Mouse (Mus musculus) heart, embryonic 11.5 days (tissue): ENCODE measurements around the gene Itga6. TPM values are rescaled to one million over a fixed set of nuclear protein-coding genes. Genes with fewer than 3 reads are reported as not detected.

Source experiments
- ATAC-seq: fragments of 200-750 bp; cut with Nextera tagmentation; replicated peaks from 2 replicates; pipeline ENCODE4 v1.8.0; 2017; ENCODE audit warnings: moderate library complexity; ENCODE audit not compliant: insufficient number of reproducible peaks, low FRiP score, low TSS enrichment
- H3K27ac ChIP-seq: fragments of 300-500 bp; sonication (generic); 2 replicates; pipeline ENCODE4 v1.5.1; 2014; ENCODE audit warnings: mild to moderate bottlenecking, low read depth, low read length
- H3K27me3 ChIP-seq: fragments of 300-500 bp; sonication (generic); 2 replicates; pipeline ENCODE4 v1.6.1; 2014; ENCODE audit warnings: mild to moderate bottlenecking, low read length, mixed read lengths; ENCODE audit not compliant: control insufficient read depth, insufficient read depth
- H3K36me3 ChIP-seq: fragments of 300-500 bp; sonication (generic); 2 replicates; pipeline ENCODE4 v1.6.1; 2014; ENCODE audit warnings: mild to moderate bottlenecking, low read length, moderate library complexity, mixed read lengths; ENCODE audit not compliant: control insufficient read depth, insufficient read depth
- H3K4me1 ChIP-seq: fragments of 300-500 bp; sonication (generic); 2 replicates; pipeline ENCODE4 v1.6.1; 2014; ENCODE audit warnings: low read length; ENCODE audit not compliant: control insufficient read depth, insufficient read depth
- H3K4me2 ChIP-seq: fragments of 300-500 bp; sonication (generic); 2 replicates; pipeline ENCODE4 v1.6.1; 2014; ENCODE audit warnings: mild to moderate bottlenecking, moderate library complexity
- H3K4me3 ChIP-seq: fragments of 300-500 bp; sonication (generic); 2 replicates; pipeline ENCODE4 v1.5.1; 2014; ENCODE audit warnings: low read depth, low read length
- H3K9ac ChIP-seq: fragments of 300-500 bp; sonication (generic); 2 replicates; pipeline ENCODE4 v1.6.1; 2014; ENCODE audit warnings: mild to moderate bottlenecking, low read depth, low read length, moderate library complexity
- H3K9me3 ChIP-seq: fragments of 300-500 bp; sonication (generic); replicated peaks from 2 replicates; pipeline ENCODE4 v1.6.1; 2016; ENCODE audit warnings: low read length; ENCODE audit not compliant: control insufficient read depth
- WGBS: fragments of 180-500 bp; shearing (Covaris S2); extraction: QIAGEN DNeasy Blood & Tissue Kit; methylation state at CpG from one replicate; pipeline ENCODE4 v1.1.7; 2014; ENCODE audit not compliant: insufficient replicate concordance; 5-methylcytosine and 5-hydroxymethylcytosine counted together
- polyA plus RNA-seq: library from polyadenylated mRNA; unstranded; fragments of >200 nt; fragmentation: Nextera tagmentation; extraction: Ambion mirVana; gene quantifications from 2 replicates; pipeline ENCODE4 v1.2.1, GENCODE M21; 2014

The Itga6 gene
- polyA plus RNA-seq, 1 experiment from 2014 or later: 128 TPM

DNA sequence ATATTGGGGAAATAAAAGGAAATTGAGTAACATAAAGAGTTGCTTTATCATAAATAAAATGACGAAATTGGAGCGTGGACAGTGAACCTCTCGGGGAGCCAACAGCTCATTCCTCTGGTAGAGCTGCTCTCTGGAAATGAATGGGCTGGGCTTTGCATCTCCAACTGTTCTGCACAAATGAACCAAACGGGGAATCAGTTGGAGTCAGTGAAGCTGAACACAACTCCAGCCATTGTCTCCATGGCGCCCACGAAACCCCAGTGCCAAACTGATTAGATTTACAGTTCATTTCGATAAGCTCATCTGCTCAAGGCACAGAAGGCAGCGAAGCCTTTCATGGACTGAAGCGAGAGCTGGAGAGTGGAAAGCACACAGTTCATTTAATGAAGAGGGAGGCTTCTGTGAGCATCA lies 29.8 kb downstream of the Itga6 start:
- no peak overlapping the region for H3K27ac ChIP-seq
- ATAC-seq: no peak
- no peak overlapping the region for H3K4me3 ChIP-seq
- H3K9me3 ChIP-seq: no peaks in the 10 kb centered on the region
- 62% methylated on average over 9 of the region's 9 CpGs for WGBS
- H3K4me2 ChIP-seq: no peak overlapping the region
- H3K36me3 ChIP-seq: no peaks in the 10 kb centered on the region
- peaks cover 8% of the 10 kb centered on the region; the same call in 1 of the 2 replicates for H3K4me1 ChIP-seq
- no peaks in the 10 kb centered on the region for H3K27me3 ChIP-seq
- H3K9ac ChIP-seq: no peak overlapping the region

DNA sequence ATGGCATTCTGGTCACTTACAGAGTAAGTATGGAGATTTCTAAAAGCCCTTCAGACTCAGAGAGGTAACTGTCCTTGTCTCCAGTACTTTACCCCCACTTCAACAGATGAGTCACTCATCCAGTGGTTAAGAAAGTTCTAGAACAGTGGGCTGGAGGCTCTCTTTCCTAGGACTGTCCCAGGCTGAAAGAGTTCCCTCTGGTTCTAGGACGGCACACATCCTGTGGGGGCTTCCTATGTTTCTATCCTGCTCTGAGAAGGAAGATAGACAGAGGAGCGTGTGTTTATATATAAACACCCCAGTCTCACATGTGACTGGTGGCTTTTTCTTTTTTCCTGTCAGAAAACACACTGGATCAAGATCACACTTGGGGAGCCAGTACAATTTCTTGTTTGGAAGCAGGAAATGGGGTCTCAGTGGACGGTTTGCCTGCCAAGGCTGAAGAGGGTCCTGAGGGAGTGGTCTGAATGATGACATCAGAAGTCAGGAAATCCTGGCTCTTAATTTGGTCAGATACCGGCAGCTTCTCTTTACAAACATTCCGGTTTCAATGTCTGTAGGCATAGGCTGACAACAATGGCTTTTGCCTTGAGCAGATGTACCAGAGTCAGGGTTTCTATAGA lies 34.0 kb downstream of the Itga6 start:
- H3K36me3 ChIP-seq: no peaks in the 10 kb centered on the region
- H3K27me3 ChIP-seq: no peaks in the 10 kb centered on the region
- no peak overlapping the region for H3K4me3 ChIP-seq
- ATAC-seq: no peak; the same call in 1 of the 2 replicates
- no peak overlapping the region for H3K9ac ChIP-seq
- H3K4me1 ChIP-seq: peaks cover 8% of the 10 kb centered on the region; the same call in 1 of the 2 replicates
- no peak overlapping the region for H3K4me2 ChIP-seq
- peak overlapping the region; percentile 50; the same call in 1 of the 2 replicates for H3K27ac ChIP-seq
- no peaks in the 10 kb centered on the region for H3K9me3 ChIP-seq
- WGBS: 50% methylated on average over 5 of the region's 5 CpGs

- peaks cover 8% of the 10 kb centered on the region; the same call in 1 of the 2 replicates for H3K4me1 ChIP-seq
- no peak overlapping the region for H3K4me3 ChIP-seq
- H3K4me2 ChIP-seq: no peak overlapping the region
- no peak for ATAC-seq
- WGBS: 57% methylated on average over 6 of the region's 6 CpGs
- H3K9ac ChIP-seq: no peak overlapping the region
- H3K9me3 ChIP-seq: no peaks in the 10 kb centered on the region
- H3K27me3 ChIP-seq: no peaks in the 10 kb centered on the region
- H3K27ac ChIP-seq: 0 out of 2 replicates have a peak overlapping the region, but pooled peaks have one; percentile 50
- no peaks in the 10 kb centered on the region for H3K36me3 ChIP-seq
These were observed 34.6 kb downstream of the Itga6 start for GRCm38 (mm10) chr2:71780016-71780415.

GRCm38 (mm10) chr2:71785260-71785659 lies 39.8 kb downstream of the Itga6 start:
- Histone ChIP-seq H3K4me3 (no peak overlapping the region), H3K9ac (no peak overlapping the region), H3K4me1 (peaks cover 9% of the 10 kb centered on the region; the same call in 1 of the 2 replicates), H3K27me3 (no peaks in the 10 kb centered on the region), H3K4me2 (no peak overlapping the region), H3K36me3 (no peaks in the 10 kb centered on the region), H3K27ac (no peak overlapping the region), H3K9me3 (no peaks in the 10 kb centered on the region)
- no peak for ATAC-seq
- 67% methylated on average over 3 of the region's 3 CpGs for WGBS

- WGBS: 25% methylated on average over 5 of the region's 5 CpGs
These were observed 40.6 kb downstream of the Itga6 start for GRCm38 (mm10) chr2:71786060-71786459.

GRCm38 (mm10) chr2:71786591-71787155 lies 41.3 kb downstream of the Itga6 start:
- ATAC-seq: peak; percentile 88
- H3K4me3 ChIP-seq: peak overlapping the region; percentile 83
- peak overlapping the region; percentile 75 for H3K4me2 ChIP-seq
- 0 out of 2 replicates have a peak, but pooled peaks cover 9% of the 10 kb centered on the region for H3K4me1 ChIP-seq
- peak overlapping the region; percentile 89 for H3K9ac ChIP-seq
- no peaks in the 10 kb centered on the region for H3K36me3 ChIP-seq
- no peaks in the 10 kb centered on the region for H3K27me3 ChIP-seq
- peak overlapping the region; percentile 87 for H3K27ac ChIP-seq
- no peaks in the 10 kb centered on the region for H3K9me3 ChIP-seq
- WGBS: under 1% methylated on average over 46 of the region's 61 CpGs

More at GRCm38 (mm10) chr2:71786060-71786459, 40.6 kb downstream of the Itga6 start:
- H3K36me3 ChIP-seq: no peaks in the 10 kb centered on the region
- ATAC-seq: no peak
- no peaks in the 10 kb centered on the region for H3K27me3 ChIP-seq
- H3K9ac ChIP-seq: no peak overlapping the region
- peak overlapping the region; percentile 75; the same call in 1 of the 2 replicates for H3K4me2 ChIP-seq
- no peaks in the 10 kb centered on the region for H3K9me3 ChIP-seq
- H3K27ac ChIP-seq: no peak overlapping the region
- 0 out of 2 replicates have a peak, but pooled peaks cover 9% of the 10 kb centered on the region for H3K4me1 ChIP-seq
- no peak overlapping the region for H3K4me3 ChIP-seq

DNA sequence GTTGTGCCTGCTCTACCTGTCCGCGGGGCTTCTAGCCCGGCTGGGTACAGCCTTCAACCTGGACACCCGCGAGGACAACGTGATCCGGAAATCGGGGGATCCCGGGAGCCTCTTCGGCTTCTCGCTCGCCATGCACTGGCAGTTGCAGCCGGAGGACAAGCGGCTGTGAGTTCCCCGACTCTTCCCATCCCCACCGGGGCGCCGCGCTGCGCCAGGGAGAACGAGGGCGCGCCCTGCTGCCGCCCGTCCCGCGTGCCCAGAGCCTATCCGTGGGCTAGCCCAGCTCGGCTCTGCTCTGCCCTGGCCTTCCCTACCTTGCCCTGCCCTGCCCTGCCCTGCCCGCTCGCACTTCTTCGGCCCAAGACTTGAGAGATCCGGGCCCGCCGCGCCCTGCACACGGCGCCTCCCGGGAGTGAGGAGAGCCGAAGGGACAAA lies 41.8 kb downstream of the Itga6 start:
- WGBS: under 1% methylated on average over 34 of the region's 40 CpGs
- Histone ChIP-seq H3K4me2 (peak overlapping the region; percentile 75), H3K9me3 (no peaks in the 10 kb centered on the region), H3K4me3 (peak overlapping the region; percentile 83), H3K4me1 (0 out of 2 replicates have a peak, but pooled peaks cover 9% of the 10 kb centered on the region), H3K27me3 (no peaks in the 10 kb centered on the region), H3K36me3 (no peaks in the 10 kb centered on the region), H3K9ac (peak overlapping the region; percentile 89), H3K27ac (peak overlapping the region; percentile 87)
- ATAC-seq: peak; percentile 69

DNA sequence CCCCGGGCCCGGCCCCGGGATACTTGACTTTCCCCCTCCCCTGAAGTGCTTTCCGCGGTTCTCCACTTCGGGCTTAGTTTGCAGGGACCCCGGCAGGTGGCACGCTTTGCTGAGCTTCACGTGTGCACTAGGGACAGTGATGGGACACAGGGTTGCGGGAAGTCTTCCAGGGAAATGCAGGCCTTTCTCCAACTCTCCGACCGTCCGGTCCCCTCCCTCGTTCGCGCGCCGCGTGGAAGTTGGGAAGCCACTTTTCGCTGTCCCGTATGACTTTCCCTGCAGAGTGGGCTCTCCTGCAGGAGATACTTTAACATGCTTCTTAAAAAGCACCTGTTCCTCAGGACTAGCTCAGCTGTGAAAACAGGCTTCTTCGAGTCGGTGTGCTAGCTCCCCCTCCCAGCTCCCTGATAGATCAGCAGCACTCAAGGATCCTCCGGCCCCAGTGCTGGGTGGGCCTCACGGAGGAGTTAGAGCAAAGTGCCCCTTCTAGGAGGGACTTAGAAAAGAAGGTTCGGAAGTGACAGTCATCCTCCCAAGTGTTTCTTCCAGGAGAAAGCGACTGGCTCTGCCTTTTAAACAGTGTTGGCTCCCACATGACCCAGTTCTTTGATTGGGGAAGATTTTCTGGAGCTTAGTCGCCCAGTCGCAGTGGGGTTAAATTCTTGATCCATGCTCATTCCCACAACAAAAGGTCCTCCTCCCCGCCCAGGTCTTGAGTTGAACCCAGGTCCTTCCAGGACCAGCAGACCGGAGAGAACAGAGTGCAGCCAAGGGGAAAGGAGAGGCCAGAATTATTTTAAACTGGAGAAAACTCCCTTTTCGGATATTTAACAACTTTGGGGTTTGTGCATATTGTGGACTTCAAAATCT lies 42.4 kb downstream of the Itga6 start:
- Histone ChIP-seq H3K36me3 (no peaks in the 10 kb centered on the region), H3K27ac (peak overlapping the region; percentile 87), H3K4me2 (peak overlapping the region; percentile 75), H3K4me3 (peak overlapping the region; percentile 83), H3K4me1 (peaks cover 9% of the 10 kb centered on the region; the same call in 1 of the 2 replicates), H3K9ac (peak overlapping the region; percentile 89), H3K9me3 (no peaks in the 10 kb centered on the region), H3K27me3 (no peaks in the 10 kb centered on the region)
- no peak for ATAC-seq
- 4% methylated on average over 32 of the region's 32 CpGs for WGBS
